Mouse (Mus musculus): ENCODE data around the gene Snrpg. TPM values are rescaled to one million over a fixed set of nuclear protein-coding genes. Genes with fewer than 3 reads are reported as not detected.
"Not testable (repeated sequence)": the region's sequence is repeated elsewhere in the genome, so short reads cannot be mapped to it uniquely, and the experiment has no call there.

Gene Snrpg
- polyA plus RNA-seq, 1 experiment from 2014 or later, result 125 TPM

GRCm38 (mm10) chr6:86366125-86366852 is 4.8 kb upstream of the Snrpg start:
- ATAC-seq (no peak), DNase-seq (ENCODE audit: low read depth, low spot score) (no peak)
- CTCF ChIA-PET, result interaction anchor here (1.0 to 6.9 kb wide), 4 partner anchors 25 to 224 kb away, joined by 3 to 50 read pairs (median 8); no protein-coding TSS in a partner anchor

GRCm38 (mm10) chr6:86366853-86367249 is 4.3 kb upstream of the Snrpg start:
- in situ Hi-C loops (cut with MboI; ENCODE audit: low pct_unique_long_range_greater_than_20kb), result loop anchor here (5.0 to 10.0 kb wide), 2 partner anchors 35 to 342 kb away; partner anchors contain the start of genes Add2 and Tia1

More at GRCm38 (mm10) chr6:86366125-86366852, 4.8 kb upstream of the Snrpg start:
- no peak for TF ChIP-seq CTCF (IDR thresholded peaks at IDR 0.05)
- H3K27me3 ChIP-seq, result no peaks in the 10 kb centered on the region
- in situ Hi-C loops (cut with MboI; ENCODE audit: low pct_unique_long_range_greater_than_20kb), result loop anchor here (5.0 to 10.0 kb wide), 2 partner anchors 36 to 341 kb away; partner anchors contain the start of genes Add2 and Tia1
- POLR2A ChIA-PET, result interaction anchor here (2.1 to 3.6 kb wide), 2 partner anchors 31 to 34 kb away, joined by 6 to 15 read pairs; partner anchors contain the start of gene Pcyox1

GRCm38 (mm10) chr6:86368479-86368878 is 2.6 kb upstream of the Snrpg start:
- CTCF ChIA-PET, result interaction anchor here (6.9 kb wide), 1 partner anchor 31 kb away, joined by 50 read pairs; no protein-coding TSS in a partner anchor
- TF ChIP-seq CTCF (IDR thresholded peaks at IDR 0.05), result no peak
- POLR2A ChIA-PET, result no interaction called here
- H3K27me3 ChIP-seq, result no peaks in the 10 kb centered on the region
- DNase-seq (ENCODE audit: low read depth, low spot score) (no peak), ATAC-seq (no peak)
- in situ Hi-C loops (cut with MboI; ENCODE audit: low pct_unique_long_range_greater_than_20kb), result loop anchor here (5.0 to 10.0 kb wide), 2 partner anchors 34 to 344 kb away; partner anchors contain the start of genes Add2 and Tia1

More at GRCm38 (mm10) chr6:86366853-86367249, 4.3 kb upstream of the Snrpg start:
- POLR2A ChIA-PET, result interaction anchor here (3.6 kb wide), 1 partner anchor 30 kb away, joined by 15 read pairs; the partner anchor contains the start of gene Pcyox1
- ATAC-seq, result no peak
- TF ChIP-seq CTCF (IDR thresholded peaks at IDR 0.05), result no peak
- no peak for DNase-seq (ENCODE audit: low read depth, low spot score)
- CTCF ChIA-PET, result interaction anchor here (6.9 kb wide), 1 partner anchor 33 kb away, joined by 50 read pairs; no protein-coding TSS in a partner anchor
- H3K27me3 ChIP-seq, result no peaks in the 10 kb centered on the region

- DNase-seq (ENCODE audit: low read depth, low spot score) (no peak), ATAC-seq (no peak)
- POLR2A ChIA-PET, result interaction anchor here (0.6 to 2.2 kb wide), 4 partner anchors 28 to 409 kb away, joined by 3 to 11 read pairs (median 4); partner anchors contain the start of genes Dusp11 and Pcyox1
- TF ChIP-seq CTCF (IDR thresholded peaks at IDR 0.05), result no peak
- in situ Hi-C loops (cut with MboI; ENCODE audit: low pct_unique_long_range_greater_than_20kb), result no loop called here
- CTCF ChIA-PET, result interaction anchor here (0.7 to 2.0 kb wide), 6 partner anchors 9 to 228 kb away, joined by 3 to 8 read pairs (median 4); no protein-coding TSS in a partner anchor
- no peaks in the 10 kb centered on the region for H3K27me3 ChIP-seq
Observed at GRCm38 (mm10) chr6:86370093-86370713, 901 bp upstream of the Snrpg start.

- peak; percentile 73 for ATAC-seq
- peak; percentile 75 for DNase-seq (ENCODE audit: low read depth, low spot score)
- CTCF ChIA-PET, result interaction anchor here (0.9 to 2.0 kb wide), 4 partner anchors 11 to 244 kb away, joined by 3 to 8 read pairs (median 4); no protein-coding TSS in a partner anchor
- POLR2A ChIA-PET, result interaction anchor here (0.7 to 2.2 kb wide), 5 partner anchors 9 to 33 kb away, joined by 3 to 11 read pairs (median 4); partner anchors contain the start of genes Pcyox1 and Tia1
- H3K27me3 ChIP-seq, result no peaks in the 10 kb centered on the region
- TF ChIP-seq CTCF (IDR thresholded peaks at IDR 0.05), result no peak
- in situ Hi-C loops (cut with MboI; ENCODE audit: low pct_unique_long_range_greater_than_20kb), result no loop called here
Observed at GRCm38 (mm10) chr6:86371340-86371911, 322 bp downstream of the Snrpg start.

- in situ Hi-C loops (cut with MboI; ENCODE audit: low pct_unique_long_range_greater_than_20kb), result no loop called here
- ChIA-PET CTCF (interaction anchor here (0.9 to 1.2 kb wide), 2 partner anchors 11 to 245 kb away, joined by 3 to 5 read pairs; no protein-coding TSS in a partner anchor), POLR2A (interaction anchor here (0.7 to 2.2 kb wide), 4 partner anchors 8 to 26 kb away, joined by 3 to 11 read pairs (median 4); partner anchors contain the start of gene Pcyox1)
- ATAC-seq (no peak), DNase-seq (ENCODE audit: low read depth, low spot score) (no peak)
- no peak for TF ChIP-seq CTCF (IDR thresholded peaks at IDR 0.05)
- H3K27me3 ChIP-seq, result no peaks in the 10 kb centered on the region
Observed at GRCm38 (mm10) chr6:86371950-86372516, 929 bp downstream of the Snrpg start.

- in situ Hi-C loops (cut with MboI; ENCODE audit: low pct_unique_long_range_greater_than_20kb), result no loop called here
- ChIA-PET CTCF (interaction anchor here (1.7 kb wide), 1 partner anchor 9 kb away, joined by 8 read pairs; the partner anchor contains the start of gene Fam136a), POLR2A (no interaction called here)
- H3K27me3 ChIP-seq, result no peaks in the 10 kb centered on the region
- no peak for ATAC-seq
- no peak for DNase-seq (ENCODE audit: low read depth, low spot score)
- no peak for TF ChIP-seq CTCF (IDR thresholded peaks at IDR 0.05)
Observed at GRCm38 (mm10) chr6:86373556-86373955, 2.5 kb downstream of the Snrpg start.

- DNase-seq (ENCODE audit: low read depth, low spot score), result no peak
- no peaks in the 10 kb centered on the region for H3K27me3 ChIP-seq
- in situ Hi-C loops (cut with MboI; ENCODE audit: low pct_unique_long_range_greater_than_20kb), result no loop called here
- no peak for TF ChIP-seq CTCF (IDR thresholded peaks at IDR 0.05)
- POLR2A ChIA-PET, result interaction anchor here (0.6 kb wide), 1 partner anchor 1023 kb away, joined by 3 read pairs; no protein-coding TSS in a partner anchor
- no peak for ATAC-seq
- CTCF ChIA-PET, result interaction anchor here (0.7 kb wide), 1 partner anchor 8 kb away, joined by 3 read pairs; no protein-coding TSS in a partner anchor
Observed at GRCm38 (mm10) chr6:86378341-86378740, 7.2 kb downstream of the Snrpg start.

GRCm38 (mm10) chr6:86380112-86380511 is 9.0 kb downstream of the Snrpg start:
- POLR2A ChIA-PET, result interaction anchor here (1.0 kb wide), 2 partner anchors 8 to 15 kb away, joined by 3 to 4 read pairs; no protein-coding TSS in a partner anchor
- in situ Hi-C loops (cut with MboI; ENCODE audit: low pct_unique_long_range_greater_than_20kb); H3K27me3 ChIP-seq; ATAC-seq; DNase-seq (ENCODE audit: low read depth, low spot score): not testable (repeated sequence)
- CTCF ChIA-PET, result interaction anchor here (1.2 kb wide), 1 partner anchor 21 kb away, joined by 4 read pairs; no protein-coding TSS in a partner anchor

All from Patski (cell line).